Mouse (Mus musculus) heart, postnatal 0 days (tissue): ENCODE measurements around the gene Atxn1. TPM values are rescaled to one million over a fixed set of nuclear protein-coding genes. Genes with fewer than 3 reads are reported as not detected.
A peak's percentile ranks its signal among the peaks of the same experiment; 100 is the strongest.

Experiments
- ATAC-seq: fragments of 200-750 bp; cut with Nextera tagmentation; 2 replicates; pipeline ENCODE4 v1.8.0; 2017; ENCODE audit warnings: low read depth, moderate number of reproducible peaks, moderate library complexity; ENCODE audit not compliant: insufficient read depth
- DNase-seq: peaks from one replicate; pipeline ENCODE4 v3.0.0-alpha.2; 2016; ENCODE audit warnings: low spot score
- H3K27ac ChIP-seq: fragments of 300-500 bp; sonication (generic); 2 replicates; pipeline ENCODE4 v1.5.1; 2014; ENCODE audit warnings: low read depth, mild to moderate bottlenecking
- H3K27me3 ChIP-seq: fragments of 300-500 bp; sonication (generic); 2 replicates; pipeline ENCODE4 v1.6.1; 2014; ENCODE audit warnings: low read length, mixed read lengths; ENCODE audit not compliant: control insufficient read depth, insufficient read depth
- H3K36me3 ChIP-seq: fragments of 300-500 bp; sonication (generic); replicated peaks from 2 replicates; pipeline ENCODE4 v1.6.1; 2014; ENCODE audit warnings: low read length, mixed read lengths; ENCODE audit not compliant: control insufficient read depth, insufficient read depth
- H3K4me1 ChIP-seq: fragments of 300-500 bp; sonication (generic); 2 replicates; pipeline ENCODE4 v1.6.1; 2014; ENCODE audit warnings: antibody characterized with exemption; ENCODE audit not compliant: control insufficient read depth, insufficient read depth
- H3K4me2 ChIP-seq: fragments of 300-500 bp; sonication (generic); 2 replicates; pipeline ENCODE4 v1.6.1; 2014; ENCODE audit warnings: low read depth, mild to moderate bottlenecking, low read length, moderate library complexity
- H3K4me3 ChIP-seq: fragments of 300-500 bp; sonication (generic); 2 replicates; pipeline ENCODE4 v1.5.1; 2014; ENCODE audit warnings: low read depth, low read length
- H3K9ac ChIP-seq: fragments of 300-500 bp; sonication (generic); replicated peaks from 2 replicates; pipeline ENCODE4 v1.6.1; 2014; ENCODE audit warnings: low read depth, low read length, mixed read lengths
- H3K9me3 ChIP-seq: fragments of 300-500 bp; sonication (generic); replicated peaks from 2 replicates; pipeline ENCODE4 v1.6.1; 2016; ENCODE audit warnings: low read length; ENCODE audit not compliant: control insufficient read depth
- CTCF ChIP-seq: IDR thresholded peaks from 2 replicates; pipeline ENCODE4 v1.5.1; 2016; ENCODE audit warnings: antibody characterized with exemption, control low read depth, low read depth
- EP300 ChIP-seq: IDR thresholded peaks from 2 replicates; pipeline ENCODE4 v1.6.1; 2016; ENCODE audit warnings: antibody characterized with exemption, low read depth
- WGBS: fragments of 180-500 bp; shearing (Covaris S2); extraction: QIAGEN DNeasy Blood & Tissue Kit; methylation state at CpG from one replicate; pipeline ENCODE4 v1.1.7; 2014; 5-methylcytosine and 5-hydroxymethylcytosine counted together
- polyA plus RNA-seq: library from polyadenylated mRNA; unstranded; fragments of >200 nt; fragmentation: Nextera tagmentation; extraction: Ambion mirVana; gene quantifications from 2 replicates; pipeline ENCODE4 v1.2.1, GENCODE M21; 2015
- total RNA-seq: library from RNA; depleted of rRNA; stranded (reverse); fragments of >200 nt; gene quantifications from 2 replicates; pipeline ENCODE4 v1.2.3, GENCODE M21; 2014; ENCODE audit warnings: low replicate concordance

Gene Atxn1
- total and polyA plus RNA-seq, 2 experiments from 2014 or later: 10.3 to 15.0 TPM

DNA sequence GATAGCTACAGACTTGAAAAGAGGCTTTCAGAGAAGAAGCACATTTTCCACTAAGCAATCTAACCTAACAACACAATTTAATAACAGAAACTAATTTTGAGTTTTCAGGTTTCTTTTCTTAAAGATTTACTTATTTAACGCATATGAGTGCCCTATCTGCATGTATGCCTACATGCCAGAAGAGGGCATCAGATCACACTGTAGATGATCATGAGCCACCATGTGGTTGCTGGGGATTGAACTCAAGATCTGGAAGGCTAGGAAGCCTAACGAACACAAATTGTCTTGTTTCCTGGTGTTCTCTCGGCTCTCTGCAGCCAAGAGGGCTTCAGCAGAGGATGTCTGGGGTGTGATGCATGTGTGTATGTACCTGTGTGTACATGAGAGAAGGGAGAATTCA is 280.8 kb downstream of the Atxn1 start:
- Histone ChIP-seq H3K36me3 (no peaks in the 10 kb centered on the region), H3K27me3 (no peaks in the 10 kb centered on the region), H3K4me3 (no peak overlapping the region), H3K9me3 (no peaks in the 10 kb centered on the region), H3K4me1 (no peaks in the 10 kb centered on the region; the same call in 1 of the 2 replicates), H3K27ac (no peak overlapping the region), H3K4me2 (no peak overlapping the region), H3K9ac (no peak overlapping the region)
- ATAC-seq: no peak
- TF ChIP-seq CTCF (peak; percentile 57), EP300 (no peak)
- 69% methylated on average over 3 of the region's 3 CpGs for WGBS
- DNase-seq: no peak

DNA sequence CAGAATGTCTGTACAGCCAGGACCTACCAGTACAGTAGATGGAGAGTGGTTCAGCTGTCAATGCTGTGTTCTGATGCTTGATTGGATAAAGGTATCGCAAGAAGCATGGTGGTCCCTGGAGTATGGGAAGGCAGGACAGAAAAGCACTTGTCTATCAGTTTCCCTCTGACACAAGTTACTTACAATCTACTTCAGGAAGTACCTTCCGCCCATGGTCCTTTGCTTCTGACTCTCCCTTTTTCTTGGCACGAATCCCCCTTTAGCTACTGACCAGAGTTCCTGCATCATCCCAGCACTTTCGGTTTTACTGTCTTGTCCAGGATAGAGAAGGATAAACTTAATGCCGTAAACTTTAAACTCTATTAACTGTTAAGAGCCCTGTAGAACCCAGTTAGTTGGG is 283.6 kb downstream of the Atxn1 start:
- DNase-seq (peak; percentile 42), ATAC-seq (no peak)
- peak overlapping the region; percentile 29; the same call in 1 of the 2 replicates for H3K4me2 ChIP-seq
- H3K27ac ChIP-seq: peak overlapping the region; percentile 68
- TF ChIP-seq EP300 (no peak), CTCF (no peak)
- H3K4me1 ChIP-seq: peaks cover 6% of the 10 kb centered on the region
- H3K27me3 ChIP-seq: no peaks in the 10 kb centered on the region
- WGBS: 53% methylated on average over 5 of the region's 5 CpGs
- H3K36me3 ChIP-seq: no peaks in the 10 kb centered on the region
- no peaks in the 10 kb centered on the region for H3K9me3 ChIP-seq
- H3K9ac ChIP-seq: no peak overlapping the region; the same call in 1 of the 2 replicates
- H3K4me3 ChIP-seq: no peak overlapping the region

- Histone ChIP-seq H3K27me3 (no peaks in the 10 kb centered on the region), H3K4me3 (no peak overlapping the region), H3K9me3 (no peaks in the 10 kb centered on the region), H3K4me1 (peaks cover 10% of the 10 kb centered on the region), H3K9ac (no peak overlapping the region), H3K4me2 (no peak overlapping the region), H3K36me3 (no peaks in the 10 kb centered on the region), H3K27ac (peak overlapping the region; percentile 62)
- 43% methylated on average over 5 of the region's 5 CpGs for WGBS
- no peak for TF ChIP-seq CTCF
- no peak for TF ChIP-seq EP300
- DNase-seq (no peak), ATAC-seq (no peak)
These were observed 284.2 kb downstream of the Atxn1 start for GRCm38 (mm10) chr13:45680651-45681050.

DNA sequence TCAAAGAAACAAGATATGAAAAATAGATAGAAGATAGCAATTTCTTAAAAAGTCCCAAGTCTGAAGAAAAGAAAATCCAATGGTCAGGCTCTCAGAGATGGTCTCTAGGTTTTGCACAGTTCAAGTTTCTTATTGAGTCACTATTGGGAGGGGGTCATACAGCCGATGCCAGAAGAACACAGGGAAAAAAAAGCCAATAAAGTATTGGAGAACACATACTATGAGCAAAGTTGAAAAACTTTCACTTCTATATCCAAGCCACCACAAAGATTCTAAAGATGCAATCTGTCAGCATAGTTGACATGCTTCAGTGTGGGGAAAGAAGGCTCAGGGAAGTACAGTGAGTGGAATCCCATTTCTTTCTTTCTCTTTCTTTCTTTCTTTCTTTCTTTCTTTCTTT is 285.7 kb downstream of the Atxn1 start:
- no peak for TF ChIP-seq EP300
- TF ChIP-seq CTCF: no peak
- H3K4me3 ChIP-seq: no peak overlapping the region
- H3K36me3 ChIP-seq: no peaks in the 10 kb centered on the region
- no peak overlapping the region for H3K9ac ChIP-seq
- H3K27ac ChIP-seq: no peak overlapping the region
- H3K4me1 ChIP-seq: peaks cover 16% of the 10 kb centered on the region
- H3K4me2 ChIP-seq: no peak overlapping the region
- H3K27me3 ChIP-seq: no peaks in the 10 kb centered on the region
- DNase-seq: no peak
- 83% methylated on average over 1 of the region's 1 CpGs for WGBS
- H3K9me3 ChIP-seq: no peaks in the 10 kb centered on the region
- ATAC-seq: no peak

GRCm38 (mm10) chr13:45672628-45673027 is 292.2 kb downstream of the Atxn1 start:
- TF ChIP-seq CTCF (no peak), EP300 (no peak)
- H3K4me1 ChIP-seq: peaks cover 24% of the 10 kb centered on the region
- H3K9me3 ChIP-seq: no peaks in the 10 kb centered on the region
- no peak overlapping the region for H3K27ac ChIP-seq
- H3K36me3 ChIP-seq: no peaks in the 10 kb centered on the region
- H3K4me3 ChIP-seq: no peak overlapping the region
- ATAC-seq (no peak), DNase-seq (no peak)
- no peaks in the 10 kb centered on the region for H3K27me3 ChIP-seq
- H3K4me2 ChIP-seq: no peak overlapping the region
- WGBS: 36% methylated on average over 2 of the region's 2 CpGs
- H3K9ac ChIP-seq: no peak overlapping the region

GRCm38 (mm10) chr13:45669969-45670368 is 294.8 kb downstream of the Atxn1 start:
- ATAC-seq (no peak), DNase-seq (no peak)
- WGBS: 78% methylated on average over 11 of the region's 11 CpGs
- H3K4me2 ChIP-seq: no peak overlapping the region
- no peak overlapping the region for H3K27ac ChIP-seq
- no peaks in the 10 kb centered on the region for H3K9me3 ChIP-seq
- H3K4me1 ChIP-seq: peaks cover 13% of the 10 kb centered on the region
- no peak overlapping the region for H3K9ac ChIP-seq
- TF ChIP-seq EP300 (no peak), CTCF (no peak)
- H3K27me3 ChIP-seq: no peaks in the 10 kb centered on the region
- H3K36me3 ChIP-seq: no peaks in the 10 kb centered on the region; the same call in 1 of the 2 replicates
- no peak overlapping the region for H3K4me3 ChIP-seq
